Mouse (Mus musculus) fibroblast of lung, adult 2 months (primary cell): ENCODE data around the gene Tex26.

Source experiments
- DNase-seq: peaks from one replicate; pipeline ENCODE4 v3.0.0-alpha.2; 2011; ENCODE audit warnings: low read depth

Tex26 gene

DNA sequence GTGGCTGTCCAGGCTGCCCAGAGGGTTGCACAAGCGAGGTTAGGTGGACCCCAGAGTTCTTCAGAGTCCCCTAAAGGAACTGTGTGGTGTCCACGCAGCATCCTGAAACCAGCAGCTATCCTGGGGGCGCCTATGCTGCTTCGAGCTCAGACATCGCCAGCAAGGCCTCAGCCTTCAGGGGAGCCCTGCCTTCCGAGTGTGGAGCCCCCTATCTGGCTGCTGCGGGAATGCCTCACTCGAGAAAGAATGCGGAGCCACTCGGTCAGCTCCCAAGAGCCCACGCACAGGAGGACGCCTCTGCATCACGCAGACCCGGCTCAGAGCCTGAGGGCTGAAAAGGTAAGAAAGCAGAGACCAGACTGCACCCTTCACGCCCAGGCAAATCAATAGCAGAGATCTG lies 50.8 kb downstream of the Tex26 start:
- no peak for DNase-seq

DNA sequence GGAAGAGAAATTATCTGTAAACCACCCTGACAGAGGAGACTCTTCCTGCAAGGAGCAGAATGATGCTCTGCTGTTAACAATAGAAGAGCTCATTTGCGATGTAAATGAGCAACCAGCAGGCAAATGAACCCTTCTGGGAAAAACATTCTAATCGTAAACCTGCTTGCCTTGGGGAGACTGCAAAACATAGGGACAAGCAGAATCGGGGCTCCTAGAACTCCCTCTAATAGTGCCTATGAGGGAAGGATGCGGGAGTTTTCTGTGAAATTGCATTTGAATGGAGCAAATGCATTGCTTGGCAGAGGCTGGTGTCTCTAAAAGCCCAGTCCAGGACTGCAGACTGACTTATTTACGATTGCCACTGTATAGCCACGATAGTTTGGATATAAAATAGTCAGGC lies 56.2 kb downstream of the Tex26 start:
- no peak for DNase-seq

DNA sequence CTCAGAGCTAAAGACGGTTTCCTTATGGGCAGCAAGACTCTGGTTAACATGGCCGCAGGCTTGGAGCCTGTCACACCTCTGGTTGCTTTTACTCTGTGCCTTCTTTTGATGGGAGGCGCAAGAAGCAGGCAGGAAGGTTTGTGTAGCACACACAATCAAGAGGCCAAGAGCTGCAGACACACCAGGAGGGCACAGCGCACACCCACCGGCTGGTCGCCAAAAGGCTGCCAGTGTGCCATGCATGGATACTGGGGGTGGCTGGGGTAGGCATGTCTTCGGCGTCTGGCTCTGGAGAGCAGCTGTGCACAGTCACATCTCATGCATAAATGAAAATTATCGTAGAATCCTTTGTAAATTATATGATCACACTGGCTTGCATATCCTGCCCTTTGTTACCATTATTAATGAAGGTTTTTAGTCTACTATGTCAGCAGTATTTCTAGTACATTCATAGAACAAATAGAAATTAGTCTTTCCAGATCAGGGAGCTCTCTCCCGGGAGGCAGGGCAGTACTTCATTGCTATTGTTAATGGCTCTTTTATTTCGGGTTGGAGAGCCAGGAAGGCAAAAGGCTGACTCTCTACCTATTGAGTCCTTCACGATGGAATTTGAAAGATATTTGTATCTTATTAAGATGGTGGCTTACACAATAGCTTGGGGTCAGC lies 57.1 kb downstream of the Tex26 start:
- DNase-seq = no peak

GRCm38 (mm10) chr5:149499936-149500335 lies 60.5 kb downstream of the Tex26 start:
- no peak for DNase-seq

GRCm38 (mm10) chr5:149503423-149504175 lies 64.1 kb downstream of the Tex26 start:
- no peak for DNase-seq

DNA sequence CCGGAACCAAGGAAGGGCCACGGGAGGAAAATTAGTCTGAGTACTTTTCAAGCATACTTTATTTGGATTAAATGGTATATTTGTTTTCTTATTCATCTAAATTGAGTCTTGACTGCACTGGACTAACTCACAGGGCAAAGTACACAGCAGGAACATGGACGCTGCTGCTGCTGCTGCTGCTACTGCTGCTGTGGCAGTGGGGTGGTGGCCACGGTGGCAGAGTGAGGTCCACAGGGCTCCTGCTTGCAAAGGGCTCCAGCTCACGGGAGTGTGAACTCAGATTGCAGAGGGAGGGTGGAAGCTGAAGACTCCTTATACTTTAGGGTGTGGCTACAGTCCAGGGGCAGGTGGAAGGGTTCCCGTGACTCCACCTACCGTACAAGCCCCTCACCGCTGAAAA lies 65.5 kb downstream of the Tex26 start:
- DNase-seq = no peak

DNA sequence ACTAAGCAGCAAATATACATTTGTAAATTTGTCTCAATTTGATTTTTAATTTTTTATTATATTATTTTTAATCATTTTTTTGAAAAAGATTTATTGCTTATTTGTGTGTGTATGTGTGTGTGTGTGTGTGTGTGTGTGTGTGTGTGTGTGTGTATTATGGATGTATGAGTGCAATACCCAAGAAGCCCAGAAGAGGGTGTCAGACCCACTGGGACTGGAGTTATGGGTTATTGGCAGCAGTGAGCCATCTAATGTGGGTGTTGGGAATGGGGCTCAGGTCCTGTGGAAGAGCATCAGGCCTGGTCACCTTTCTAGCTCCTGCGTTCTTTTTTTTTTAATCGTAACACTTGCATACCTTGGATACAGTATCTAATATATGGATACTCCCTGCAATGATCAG lies 66.6 kb downstream of the Tex26 start:
- no peak for DNase-seq

- no peak for DNase-seq
These were observed 68.9 kb downstream of the Tex26 start for GRCm38 (mm10) chr5:149508094-149509029.

DNA sequence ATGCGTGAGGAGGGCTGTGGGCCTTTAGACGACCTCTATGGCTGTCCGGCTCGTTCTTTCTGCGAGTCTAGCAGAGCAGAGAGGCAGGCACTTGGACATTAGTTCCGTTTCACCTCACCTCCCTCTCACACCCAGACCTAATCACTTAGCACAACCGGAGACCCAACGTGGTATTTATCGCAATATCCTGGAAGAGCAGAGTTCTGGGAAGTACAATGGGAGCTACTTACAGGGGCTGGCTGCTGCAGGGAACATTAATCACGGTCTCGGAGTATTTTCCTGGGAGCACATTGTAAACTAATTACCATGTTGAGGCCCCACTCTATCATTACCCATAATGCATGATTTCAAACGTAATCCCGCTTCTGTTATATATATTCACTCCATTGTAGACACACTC lies 70.9 kb downstream of the Tex26 start:
- DNase-seq = no peak

DNA sequence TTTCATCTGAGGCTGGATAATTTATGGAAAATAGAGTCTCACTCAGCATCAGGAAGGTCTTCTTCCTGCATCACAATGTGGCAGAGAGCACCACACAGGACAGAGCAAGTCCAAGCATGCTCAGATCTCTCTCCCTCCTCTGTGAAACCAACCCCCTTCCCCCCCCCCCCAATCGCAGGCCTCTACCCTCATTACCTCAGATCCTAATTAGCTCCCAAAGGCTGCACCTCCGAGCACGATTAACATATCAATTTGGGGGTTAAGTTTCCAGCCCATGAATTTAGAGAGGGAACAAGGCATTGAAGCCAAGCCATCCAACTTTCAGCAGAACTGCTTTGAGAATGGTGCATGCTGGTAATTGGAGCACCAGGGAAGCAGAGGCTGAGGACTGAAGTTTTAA lies 73.2 kb downstream of the Tex26 start:
- no peak for DNase-seq

- no peak for DNase-seq
These were observed 74.1 kb downstream of the Tex26 start for GRCm38 (mm10) chr5:149513438-149514086.

DNA sequence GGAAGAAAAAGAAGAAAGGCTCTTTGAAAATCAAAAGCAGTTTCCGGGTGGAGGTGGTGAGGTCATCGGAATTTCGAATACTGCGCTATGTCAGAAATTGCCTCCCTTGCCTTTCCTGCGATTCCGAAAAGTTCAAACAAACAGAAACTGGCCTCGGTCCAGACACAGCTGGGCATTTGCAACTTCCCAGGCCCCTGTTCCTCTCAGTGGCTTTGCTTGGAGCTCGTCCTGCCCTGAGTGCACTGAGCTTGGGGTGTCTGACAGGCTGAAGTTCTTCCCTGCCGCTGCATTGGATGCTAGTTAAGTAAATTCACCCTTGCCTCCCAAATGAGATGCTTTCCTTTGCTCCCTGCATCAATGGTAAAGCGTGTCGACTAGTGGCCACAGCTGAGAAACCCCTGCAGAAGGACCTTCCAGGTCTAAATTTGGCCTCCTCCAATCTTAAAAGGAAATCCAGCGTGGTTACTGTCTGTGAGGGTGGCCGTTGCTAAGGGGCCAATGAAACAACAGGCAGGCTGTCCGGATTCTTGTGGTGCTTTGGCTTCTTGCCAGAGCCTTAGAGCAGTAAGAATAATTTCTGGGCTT lies 74.7 kb downstream of the Tex26 start:
- no peak for DNase-seq

DNA sequence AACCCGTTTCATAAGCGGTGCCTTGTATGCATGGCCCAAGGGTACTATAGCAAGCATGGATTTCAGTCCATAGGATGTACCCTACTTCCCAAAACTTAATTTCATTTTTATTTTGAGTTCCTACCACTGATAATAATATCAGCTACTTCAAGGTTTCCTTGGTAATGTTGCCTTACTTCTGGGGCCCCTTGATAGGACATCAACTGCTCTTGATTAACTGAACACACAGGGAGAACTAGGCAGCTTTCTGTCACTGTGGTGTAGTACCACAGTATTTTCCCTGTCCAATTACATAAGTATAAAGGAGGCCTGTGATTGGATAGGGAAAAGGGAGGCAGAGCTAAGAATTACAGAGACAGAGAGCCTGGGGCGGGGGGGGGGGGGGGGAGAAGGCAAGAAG lies 75.4 kb downstream of the Tex26 start:
- DNase-seq = no peak

GRCm38 (mm10) chr5:149517116-149517515 lies 77.7 kb downstream of the Tex26 start:
- no peak for DNase-seq
